Mouse (Mus musculus) CD8-positive naive resting alpha-beta T cell, adult 57 days (primary cell): ENCODE results near the gene Lcn5. TPM values are rescaled to one million over a fixed set of nuclear protein-coding genes. Genes with fewer than 3 reads are reported as not detected.

Experiments
- total RNA-seq: library from RNA; stranded (reverse); gene quantifications from one replicate; pipeline ENCODE4 v1.2.4, GENCODE M21; 2023

Gene Lcn5
- not detected for total RNA-seq

DNA sequence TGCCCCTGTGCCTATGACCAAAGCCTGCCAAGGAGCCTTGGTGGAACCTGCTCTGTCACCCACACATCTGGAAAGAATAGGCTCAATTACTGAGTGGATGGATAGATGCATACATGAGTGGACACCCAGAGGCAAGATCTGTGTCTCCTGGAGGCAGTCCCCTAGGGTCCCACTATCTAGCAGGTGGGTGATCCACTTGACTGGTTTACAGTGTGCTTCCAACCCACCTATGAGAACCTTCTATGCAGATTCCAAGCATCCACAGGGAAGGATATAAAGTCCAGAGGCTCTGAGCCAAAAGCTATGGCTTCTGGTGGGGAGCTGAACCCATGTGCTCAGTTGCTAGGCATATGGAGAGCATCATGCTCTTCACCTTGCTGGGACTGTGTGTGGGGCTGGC is at the start of gene Lcn5:
TSS of gene Lcn5 (plus strand) at position 301 of the 400 bp plus-strand sequence.

DNA sequence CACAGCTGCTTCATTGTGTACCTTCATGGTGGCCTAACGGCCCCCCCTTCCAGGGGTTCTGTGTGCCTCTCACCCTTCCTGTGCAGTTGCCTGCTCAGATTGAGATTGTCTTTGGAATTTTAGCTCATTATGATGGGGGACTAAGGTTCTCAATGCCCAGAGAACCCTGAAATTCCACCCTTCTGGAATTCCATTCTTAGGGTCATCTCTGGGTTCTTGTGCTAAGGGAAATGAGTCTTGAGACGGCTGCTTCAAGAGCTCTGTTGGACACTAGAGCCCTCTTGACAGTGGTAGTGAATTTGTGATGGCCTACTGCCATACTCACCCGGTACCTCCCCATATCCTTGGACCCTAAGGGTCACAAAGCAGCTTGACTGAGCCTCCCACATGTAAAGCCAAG is 40.2 kb upstream of the Lcn5 start, which contains the start of gene Ccdc183:
TSS of gene Ccdc183 (minus strand) at position 101 of the 400 bp plus-strand sequence.

DNA sequence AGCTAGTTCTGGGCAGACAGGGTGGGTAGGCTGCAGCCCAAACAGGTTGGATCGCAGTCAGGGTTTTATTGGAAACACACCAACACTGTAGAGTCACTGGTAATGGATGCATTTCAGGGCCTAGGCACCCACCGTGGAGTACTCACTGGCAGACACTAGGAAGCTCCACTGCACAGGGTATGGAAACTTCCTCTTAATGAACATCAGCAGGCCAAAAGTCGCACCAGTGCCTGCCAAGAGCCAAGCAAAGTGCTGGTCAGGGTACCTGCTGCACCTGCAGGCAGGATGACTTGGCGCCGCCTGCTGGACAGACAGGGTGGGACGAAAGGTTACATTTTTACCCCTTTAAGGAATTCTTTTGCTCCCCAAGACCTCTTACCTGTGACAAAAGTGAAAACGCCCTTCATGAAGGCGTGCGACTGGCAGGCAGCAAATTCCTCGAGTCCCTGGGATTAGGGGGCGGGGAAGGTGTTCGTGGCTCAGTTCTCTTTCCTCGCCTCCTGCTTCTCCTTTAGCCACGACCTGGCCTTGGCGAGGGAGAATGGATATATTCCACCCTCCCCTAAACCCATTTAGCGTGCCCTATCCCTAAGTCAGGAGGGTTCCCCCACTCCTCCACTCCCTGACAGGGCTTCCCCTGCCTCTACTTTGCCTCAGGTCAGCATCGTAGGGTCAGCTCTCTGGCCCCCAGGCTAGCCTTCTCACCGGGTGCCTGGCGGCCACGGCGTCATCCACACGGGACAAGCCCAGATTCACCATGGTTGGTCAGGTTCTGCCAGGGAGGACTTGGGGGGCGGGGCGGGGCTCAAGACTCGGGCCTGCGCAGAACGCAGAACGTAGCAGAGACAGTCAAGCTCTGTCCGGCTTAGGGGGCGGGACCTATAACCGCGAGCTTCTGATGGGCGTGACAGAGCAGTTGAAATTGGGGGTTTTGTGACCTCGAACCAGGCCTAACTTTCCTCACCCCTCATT is 36.2 kb upstream of the Lcn5 start, which contains the start of gene Tmem141:
TSS of gene Tmem141 (minus strand) at position 777 of the 972 bp plus-strand sequence.

DNA sequence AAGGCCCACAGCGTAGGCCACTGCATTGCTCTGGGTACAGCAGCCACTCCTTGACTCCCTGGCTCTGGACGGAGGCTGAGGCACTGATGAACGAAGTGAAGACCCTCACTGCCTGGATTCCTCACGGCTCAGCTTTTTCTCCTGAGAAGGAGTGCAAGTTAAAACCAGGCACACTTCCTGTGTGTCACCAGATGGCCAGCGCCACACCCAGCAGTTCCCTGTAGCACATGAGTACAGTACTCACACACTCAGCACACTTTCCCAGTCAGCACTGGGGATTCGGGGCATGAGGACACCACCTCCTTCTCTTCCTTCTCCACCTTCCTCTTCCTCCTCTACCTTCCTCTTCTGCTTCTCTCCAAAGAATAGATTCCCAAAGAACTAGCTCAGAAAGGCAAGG is 29.9 kb upstream of the Lcn5 start, which contains the start of gene Fcna:
TSS of gene Fcna (minus strand) at position 220 of the 400 bp plus-strand sequence.

DNA sequence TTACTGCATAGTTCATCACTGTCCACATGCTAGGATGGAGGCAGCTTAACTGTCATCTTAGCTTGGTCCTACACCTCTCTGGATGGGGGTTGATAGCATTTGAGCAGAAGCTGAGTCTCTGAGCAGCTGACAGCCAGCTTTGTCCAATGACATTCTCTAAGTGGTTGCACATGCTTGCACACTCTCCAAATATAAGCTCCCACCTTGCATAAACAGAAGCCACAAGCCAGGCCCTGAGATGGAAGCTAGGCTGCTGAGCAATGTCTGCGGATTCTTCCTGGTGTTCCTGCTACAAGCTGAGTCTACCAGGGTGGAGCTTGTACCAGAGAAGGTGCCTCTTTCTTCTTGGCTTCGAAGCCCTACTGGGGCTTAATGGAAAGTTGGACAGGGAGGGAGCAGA is 4.8 kb upstream of the Lcn5 start, which contains the start of gene Lcn8:
TSS of gene Lcn8 (plus strand) at position 219 of the 400 bp plus-strand sequence.

DNA sequence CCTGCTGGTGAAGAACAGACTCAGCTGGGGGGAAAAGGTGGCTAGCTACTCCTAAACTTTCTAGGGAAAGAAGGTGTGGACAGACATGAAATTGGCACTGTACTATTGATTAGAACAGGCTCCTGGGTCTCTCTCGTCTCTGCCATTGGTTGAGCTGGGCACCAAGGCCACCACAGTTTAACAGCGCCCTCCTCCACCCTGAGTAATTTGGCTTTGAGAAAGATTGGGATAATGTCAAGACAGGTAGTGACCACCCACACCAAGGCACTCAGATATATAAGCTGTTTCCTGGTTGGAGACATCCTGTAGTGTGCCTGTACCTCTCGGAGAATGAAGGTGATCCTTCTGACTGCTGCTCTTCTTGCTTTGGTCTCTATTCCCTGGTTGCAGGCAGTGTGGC is 18.7 kb downstream of the Lcn5 start, which contains the start of gene Lcn6:
TSS of gene Lcn6 (plus strand) at position 301 of the 400 bp plus-strand sequence.

DNA sequence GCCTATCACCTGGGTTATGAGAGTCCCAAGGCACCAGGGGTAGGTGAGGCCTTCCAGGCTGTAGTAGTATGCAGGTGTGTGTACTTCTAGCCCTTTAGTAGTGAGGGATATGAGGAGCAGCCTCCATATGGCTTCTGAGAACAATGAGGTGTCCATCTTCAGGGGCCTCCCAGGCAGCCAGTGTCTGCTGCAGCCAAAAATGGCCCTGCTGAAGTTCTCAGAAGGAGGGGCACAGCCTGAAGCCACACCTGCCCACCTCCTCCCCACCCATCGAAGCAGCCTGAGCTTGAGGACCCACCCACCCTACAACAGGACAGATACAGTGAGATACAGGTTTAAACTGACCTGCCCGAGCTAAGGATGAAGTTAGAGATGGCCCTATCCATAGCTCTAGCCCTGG is 24.7 kb downstream of the Lcn5 start, which contains the start of gene Lcn10:
TSS of gene Lcn10 (plus strand) at position 301 of the 400 bp plus-strand sequence.

DNA sequence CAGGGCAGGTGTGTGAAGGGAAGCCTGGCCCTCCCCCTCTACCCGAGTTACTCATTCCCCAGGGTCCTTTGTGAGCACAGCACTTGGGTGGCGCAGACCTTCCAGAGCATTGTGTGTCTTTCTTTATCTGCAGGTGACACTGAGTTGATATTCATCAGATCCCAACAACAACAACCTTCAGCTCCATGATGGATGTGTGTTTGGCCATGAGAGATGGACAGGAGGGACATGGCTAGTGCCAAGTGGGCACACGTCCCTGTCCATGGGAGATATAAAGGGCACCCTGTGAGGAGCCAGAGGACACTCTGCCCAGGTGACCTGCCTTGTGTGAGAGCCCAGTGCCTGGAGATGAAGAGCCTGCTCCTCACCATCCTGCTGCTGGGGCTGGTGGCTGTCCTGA is 42.0 kb downstream of the Lcn5 start, which contains the start of gene Obp2a:
TSS of gene Obp2a (plus strand) at position 301 of the 400 bp plus-strand sequence.

DNA sequence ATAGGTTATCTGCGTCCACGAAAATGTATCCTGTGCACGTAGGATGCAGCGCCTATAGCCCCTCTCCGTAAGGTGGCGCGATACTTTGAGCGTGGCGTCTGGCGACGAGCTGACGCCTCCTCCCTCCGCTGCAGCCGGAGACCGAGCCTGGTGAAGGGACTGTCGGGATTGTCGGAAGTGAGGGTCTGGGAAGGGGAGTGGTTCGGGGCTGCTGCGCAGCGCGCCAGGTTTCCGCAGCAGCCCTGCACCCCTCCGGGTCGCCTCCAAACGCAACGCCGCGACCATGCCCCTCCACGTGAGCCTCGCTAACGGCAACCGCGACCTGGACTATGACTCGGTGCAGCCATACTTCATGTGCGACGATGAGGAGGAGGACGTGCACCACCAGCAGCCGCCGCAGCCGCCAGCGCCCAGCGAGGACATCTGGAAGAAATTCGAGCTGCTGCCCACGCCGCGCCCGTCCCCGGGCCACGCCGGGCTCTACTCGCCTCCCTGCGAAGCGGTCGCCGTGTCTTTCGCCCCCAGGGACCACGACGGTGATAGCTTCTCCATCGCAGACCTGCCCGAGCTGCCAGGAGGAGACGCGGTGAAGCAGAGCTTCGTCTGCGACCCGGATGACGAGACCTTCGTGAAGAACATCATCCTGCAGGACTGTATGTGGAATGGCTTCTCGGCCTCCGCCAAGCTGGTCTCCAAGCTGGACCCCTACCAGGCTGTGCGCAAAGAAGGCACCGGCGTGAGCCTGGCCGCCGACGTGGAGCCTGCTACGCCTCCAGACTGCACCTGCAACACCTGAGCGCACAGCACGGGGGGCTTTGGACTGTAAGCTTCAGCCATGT is 49.1 kb downstream of the Lcn5 start, which contains the start of gene Bmyc:
TSS of gene Bmyc (plus strand) at position 97 of the 839 bp plus-strand sequence.

Other genes with a start within 250 kb of the Lcn5 start
- 0.52 TPM for gene Fut7, start 234.7 kb upstream of the Lcn5 start, total RNA-seq
- 80.3 TPM for gene Abca2, start 229.2 kb upstream of the Lcn5 start, total RNA-seq
- not detected for gene Clic3, start 201.1 kb upstream of the Lcn5 start, total RNA-seq
- 83.0 TPM for gene Paxx, start 196.9 kb upstream of the Lcn5 start, total RNA-seq
- not detected for gene Ptgds, start 187.9 kb upstream of the Lcn5 start, total RNA-seq
- gene Lcn12, start 164.0 kb upstream of the Lcn5 start, total RNA-seq: not detected
- 60.4 TPM for gene Fbxw5, start 157.2 kb upstream of the Lcn5 start, total RNA-seq
- not detected for gene C8g, start 156.2 kb upstream of the Lcn5 start, total RNA-seq
- gene Traf2, start 111.0 kb upstream of the Lcn5 start, total RNA-seq: 40.5 TPM
- 100 TPM for gene Edf1, start 100.1 kb upstream of the Lcn5 start, total RNA-seq
- gene Mamdc4, start 83.1 kb upstream of the Lcn5 start, total RNA-seq: 2.0 TPM
- 18.9 TPM for gene Phpt1, start 82.7 kb upstream of the Lcn5 start, total RNA-seq
- 0.70 TPM for gene Ajm1, start 76.2 kb upstream of the Lcn5 start, total RNA-seq
- 115 TPM for gene Rabl6, start 49.4 kb upstream of the Lcn5 start, total RNA-seq
- not detected for gene Ccdc183, start 40.3 kb upstream of the Lcn5 start, total RNA-seq
- gene Tmem141, start 35.9 kb upstream of the Lcn5 start, total RNA-seq: 0.80 TPM
- gene Fcna, start 29.9 kb upstream of the Lcn5 start, total RNA-seq: 2.1 TPM
- not detected for gene Lcn8, start 4.8 kb upstream of the Lcn5 start, total RNA-seq
- not detected for gene Lcn6, start 18.8 kb downstream of the Lcn5 start, total RNA-seq
- not detected for gene Lcn10, start 24.8 kb downstream of the Lcn5 start, total RNA-seq
- gene Obp2a, start 42.1 kb downstream of the Lcn5 start, total RNA-seq: not detected
- 16.7 TPM for gene Bmyc, start 48.8 kb downstream of the Lcn5 start, total RNA-seq
- gene Obp2b, start 79.1 kb downstream of the Lcn5 start, total RNA-seq: not detected
- gene Lcn3, start 107.6 kb downstream of the Lcn5 start, total RNA-seq: not detected
- gene Lcn11, start 119.1 kb downstream of the Lcn5 start, total RNA-seq: not detected
- not detected for gene Gm13539, start 124.3 kb downstream of the Lcn5 start, total RNA-seq
- gene Glt6d1, start 157.9 kb downstream of the Lcn5 start, total RNA-seq: not detected
- not detected for gene Lcn9, start 165.2 kb downstream of the Lcn5 start, total RNA-seq
- not detected for gene Sohlh1, start 189.3 kb downstream of the Lcn5 start, total RNA-seq
- gene Kcnt1, start 205.8 kb downstream of the Lcn5 start, total RNA-seq: not detected